Mouse (Mus musculus): ENCODE results near the gene Kcnip1.

GRCm38 (mm10) chr11:33934286-33934685, 58.7 kb downstream of the Kcnip1 start:
- TF ChIP-seq POLR2A (IDR thresholded peaks at IDR 0.05; ENCODE audit: low read depth, low read length), result no peak
- peak; percentile 55; the same call in 1 of the 2 replicates for TF ChIP-seq CTCF (IDR thresholded peaks at IDR 0.05; ENCODE audit: extremely low read depth, insufficient read depth, insufficient read length, insufficient replicate concordance)
